Mouse (Mus musculus) embryonic fibroblast, embryonic 13.5 days (primary cell): Measurements from ENCODE around the gene Mafg.
"Not testable (repeated sequence)": the region's sequence is repeated elsewhere in the genome, so short reads cannot be mapped to it uniquely, and the experiment has no call there.

ENCODE experiments used
- CTCF ChIP-seq: IDR thresholded peaks from 2 replicates; pipeline ENCODE4 v1.5.1; 2011; ENCODE audit warnings: mild to moderate bottlenecking, control low read depth, low read length, moderate library complexity, borderline replicate concordance; ENCODE audit not compliant: insufficient read depth
- POLR2A ChIP-seq: IDR thresholded peaks from 2 replicates; pipeline ENCODE4 v1.6.1; 2011; ENCODE audit warnings: low read depth, mild to moderate bottlenecking, control low read depth, low read length, moderate library complexity

DNA sequence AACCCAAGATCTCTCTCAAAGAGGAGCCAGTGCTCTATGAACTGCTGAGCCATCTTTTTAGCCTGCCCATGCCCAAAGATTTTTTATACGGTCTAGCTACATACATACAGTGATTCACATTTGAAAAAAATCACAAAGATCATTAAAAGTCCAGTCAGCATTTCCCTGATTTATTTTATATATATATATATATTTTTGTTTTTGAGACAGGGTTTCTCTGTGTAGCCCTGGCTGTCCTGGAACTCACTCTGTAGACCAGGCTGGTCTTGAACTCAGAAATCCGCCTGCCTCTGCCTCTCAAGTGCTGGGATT is 50.5 kb downstream of the Mafg start:
- TF ChIP-seq CTCF, POLR2A: not testable (repeated sequence)
